Mouse (Mus musculus): ENCODE data around the gene Phf23. TPM values are rescaled to one million over a fixed set of nuclear protein-coding genes. Genes with fewer than 3 reads are reported as not detected.
"Not testable (repeated sequence)": the region's sequence is repeated elsewhere in the genome, so short reads cannot be mapped to it uniquely, and the experiment has no call there.

Gene Phf23
- polyA plus RNA-seq, 1 experiment from 2014 or later, result 53.4 TPM

GRCm38 (mm10) chr11:69955618-69956017 is 40.0 kb upstream of the Phf23 start:
- 81% methylated on average over 4 of the region's 4 CpGs for WGBS
- not testable (repeated sequence) for ATAC-seq (ENCODE audit: low FRiP score); H3K36me3 ChIP-seq (ENCODE audit: control insufficient read depth, insufficient read depth, low read length); H3K4me1 ChIP-seq (ENCODE audit: control insufficient read depth, insufficient read depth, low read length); H3K27me3 ChIP-seq (ENCODE audit: control insufficient read depth, insufficient read depth, low read length); H3K4me3 ChIP-seq (ENCODE audit: low read depth, low read length); H3K9me3 ChIP-seq (ENCODE audit: control insufficient read depth, low read length); DNase-seq (ENCODE audit: low spot score, missing footprints); H3K27ac ChIP-seq (ENCODE audit: low read depth, low read length); H3K4me2 ChIP-seq; H3K9ac ChIP-seq (ENCODE audit: low read length)

GRCm38 (mm10) chr11:69956218-69956617 is 39.4 kb upstream of the Phf23 start:
- DNase-seq (ENCODE audit: low spot score, missing footprints) (no peak), ATAC-seq (ENCODE audit: low FRiP score) (no peak)
- Histone ChIP-seq H3K4me3 (ENCODE audit: low read depth, low read length) (no peak overlapping the region), H3K27me3 (ENCODE audit: control insufficient read depth, insufficient read depth, low read length) (no peaks in the 10 kb centered on the region), H3K4me1 (ENCODE audit: control insufficient read depth, insufficient read depth, low read length) (no peaks in the 10 kb centered on the region), H3K27ac (ENCODE audit: low read depth, low read length) (no peak overlapping the region), H3K36me3 (ENCODE audit: control insufficient read depth, insufficient read depth, low read length) (no peaks in the 10 kb centered on the region), H3K4me2 (no peak overlapping the region), H3K9me3 (ENCODE audit: control insufficient read depth, low read length) (no peaks in the 10 kb centered on the region), H3K9ac (ENCODE audit: low read length) (no peak overlapping the region)
- WGBS, result 73% methylated on average over 1 of the region's 1 CpGs

- H3K4me3 ChIP-seq (ENCODE audit: low read depth, low read length), result no peak overlapping the region
- 0 out of 2 replicates have a peak, but pooled peaks cover 3% of the 10 kb centered on the region for H3K4me1 ChIP-seq (ENCODE audit: control insufficient read depth, insufficient read depth, low read length)
- WGBS, result 25% methylated on average over 5 of the region's 5 CpGs
- no peak overlapping the region for H3K9ac ChIP-seq (ENCODE audit: low read length)
- ATAC-seq (ENCODE audit: low FRiP score), result no peak
- H3K36me3 ChIP-seq (ENCODE audit: control insufficient read depth, insufficient read depth, low read length), result no peaks in the 10 kb centered on the region
- no peak overlapping the region for H3K4me2 ChIP-seq
- no peak overlapping the region for H3K27ac ChIP-seq (ENCODE audit: low read depth, low read length)
- DNase-seq (ENCODE audit: low spot score, missing footprints), result no peak
- no peaks in the 10 kb centered on the region for H3K9me3 ChIP-seq (ENCODE audit: control insufficient read depth, low read length)
- peaks cover 27% of the 10 kb centered on the region for H3K27me3 ChIP-seq (ENCODE audit: control insufficient read depth, insufficient read depth, low read length)
Observed at GRCm38 (mm10) chr11:69960616-69961015, 35.0 kb upstream of the Phf23 start.

GRCm38 (mm10) chr11:69961841-69962240 is 33.7 kb upstream of the Phf23 start:
- Histone ChIP-seq H3K4me1 (ENCODE audit: control insufficient read depth, insufficient read depth, low read length) (peaks cover 6% of the 10 kb centered on the region; the same call in 1 of the 2 replicates), H3K36me3 (ENCODE audit: control insufficient read depth, insufficient read depth, low read length) (no peaks in the 10 kb centered on the region), H3K9me3 (ENCODE audit: control insufficient read depth, low read length) (no peaks in the 10 kb centered on the region), H3K27ac (ENCODE audit: low read depth, low read length) (no peak overlapping the region), H3K4me2 (no peak overlapping the region), H3K27me3 (ENCODE audit: control insufficient read depth, insufficient read depth, low read length) (peaks cover 39% of the 10 kb centered on the region), H3K9ac (ENCODE audit: low read length) (no peak overlapping the region), H3K4me3 (ENCODE audit: low read depth, low read length) (no peak overlapping the region)
- 59% methylated on average over 5 of the region's 5 CpGs for WGBS
- no peak for ATAC-seq (ENCODE audit: low FRiP score)
- DNase-seq (ENCODE audit: low spot score, missing footprints), result no peak

- Histone ChIP-seq H3K4me3 (ENCODE audit: low read depth, low read length) (no peak within 1 kb of the TSS), H3K27ac (ENCODE audit: low read depth, low read length) (no peak within 1 kb of the TSS), H3K9me3 (ENCODE audit: control insufficient read depth, low read length) (no peaks in the 10 kb centered on the region), H3K4me1 (ENCODE audit: control insufficient read depth, insufficient read depth, low read length) (peaks cover 6% of the 10 kb centered on the region; the same call in 1 of the 2 replicates), H3K4me2 (no peak within 1 kb of the TSS), H3K9ac (ENCODE audit: low read length) (no peak within 1 kb of the TSS), H3K36me3 (ENCODE audit: control insufficient read depth, insufficient read depth, low read length) (peaks cover 7% of the 10 kb centered on the region; the same call in 1 of the 2 replicates), H3K27me3 (ENCODE audit: control insufficient read depth, insufficient read depth, low read length) (peaks cover 54% of the 10 kb centered on the region)
- 13% methylated on average over 24 of the region's 24 CpGs for WGBS
- no peak for ATAC-seq (ENCODE audit: low FRiP score)
- peak; percentile 92 for DNase-seq (ENCODE audit: low spot score, missing footprints)
Observed at GRCm38 (mm10) chr11:69964650-69965270, 30.8 kb upstream of the Phf23 start, which contains the start of gene Cldn7. TSS of gene Cldn7 (plus strand) at chr11:69964779.

GRCm38 (mm10) chr11:69965271-69966005 is 30.1 kb upstream of the Phf23 start:
- Histone ChIP-seq H3K4me3 (ENCODE audit: low read depth, low read length) (peak overlapping the region; percentile 16; the same call in 1 of the 2 replicates), H3K9ac (ENCODE audit: low read length) (no peak overlapping the region), H3K4me1 (ENCODE audit: control insufficient read depth, insufficient read depth, low read length) (peaks cover 6% of the 10 kb centered on the region; the same call in 1 of the 2 replicates), H3K9me3 (ENCODE audit: control insufficient read depth, low read length) (no peaks in the 10 kb centered on the region), H3K27ac (ENCODE audit: low read depth, low read length) (no peak overlapping the region), H3K27me3 (ENCODE audit: control insufficient read depth, insufficient read depth, low read length) (peaks cover 54% of the 10 kb centered on the region), H3K36me3 (ENCODE audit: control insufficient read depth, insufficient read depth, low read length) (peaks cover 12% of the 10 kb centered on the region; the same call in 1 of the 2 replicates), H3K4me2 (no peak overlapping the region)
- ATAC-seq (ENCODE audit: low FRiP score), result no peak
- peak; percentile 93 for DNase-seq (ENCODE audit: low spot score, missing footprints)
- WGBS, result 2% methylated on average over 49 of the region's 49 CpGs

- ATAC-seq (ENCODE audit: low FRiP score) (0 out of 2 replicates have a peak, but pooled peaks have one; percentile 33), DNase-seq (ENCODE audit: low spot score, missing footprints) (peak; percentile 93)
- H3K4me2 ChIP-seq, result peak overlapping the region; percentile 27
- peaks cover 6% of the 10 kb centered on the region; the same call in 1 of the 2 replicates for H3K4me1 ChIP-seq (ENCODE audit: control insufficient read depth, insufficient read depth, low read length)
- WGBS, result 3% methylated on average over 59 of the region's 59 CpGs
- H3K9ac ChIP-seq (ENCODE audit: low read length), result peak overlapping the region; percentile 31; the same call in 1 of the 2 replicates
- H3K27ac ChIP-seq (ENCODE audit: low read depth, low read length), result no peak overlapping the region
- peaks cover 14% of the 10 kb centered on the region; the same call in 1 of the 2 replicates for H3K36me3 ChIP-seq (ENCODE audit: control insufficient read depth, insufficient read depth, low read length)
- H3K4me3 ChIP-seq (ENCODE audit: low read depth, low read length), result peak overlapping the region; percentile 16; the same call in 1 of the 2 replicates
- H3K27me3 ChIP-seq (ENCODE audit: control insufficient read depth, insufficient read depth, low read length), result peaks cover 54% of the 10 kb centered on the region
- H3K9me3 ChIP-seq (ENCODE audit: control insufficient read depth, low read length), result no peaks in the 10 kb centered on the region
Observed at GRCm38 (mm10) chr11:69966006-69966859, 29.3 kb upstream of the Phf23 start.

- DNase-seq (ENCODE audit: low spot score, missing footprints), result peak; percentile 85
- H3K36me3 ChIP-seq (ENCODE audit: control insufficient read depth, insufficient read depth, low read length), result peaks cover 15% of the 10 kb centered on the region; the same call in 1 of the 2 replicates
- no peak overlapping the region for H3K27ac ChIP-seq (ENCODE audit: low read depth, low read length)
- WGBS, result 41% methylated on average over 17 of the region's 17 CpGs
- ATAC-seq (ENCODE audit: low FRiP score), result no peak
- peak overlapping the region; percentile 27 for H3K4me2 ChIP-seq
- H3K9ac ChIP-seq (ENCODE audit: low read length), result no peak overlapping the region; the same call in 1 of the 2 replicates
- peaks cover 6% of the 10 kb centered on the region; the same call in 1 of the 2 replicates for H3K4me1 ChIP-seq (ENCODE audit: control insufficient read depth, insufficient read depth, low read length)
- peak overlapping the region; percentile 16; the same call in 1 of the 2 replicates for H3K4me3 ChIP-seq (ENCODE audit: low read depth, low read length)
- H3K9me3 ChIP-seq (ENCODE audit: control insufficient read depth, low read length), result no peaks in the 10 kb centered on the region
- peaks cover 54% of the 10 kb centered on the region for H3K27me3 ChIP-seq (ENCODE audit: control insufficient read depth, insufficient read depth, low read length)
Observed at GRCm38 (mm10) chr11:69966860-69967517, 28.6 kb upstream of the Phf23 start.

Data from midbrain, embryonic 11.5 days (tissue).